Mouse (Mus musculus): ENCODE data around the gene Spata3.

DNA sequence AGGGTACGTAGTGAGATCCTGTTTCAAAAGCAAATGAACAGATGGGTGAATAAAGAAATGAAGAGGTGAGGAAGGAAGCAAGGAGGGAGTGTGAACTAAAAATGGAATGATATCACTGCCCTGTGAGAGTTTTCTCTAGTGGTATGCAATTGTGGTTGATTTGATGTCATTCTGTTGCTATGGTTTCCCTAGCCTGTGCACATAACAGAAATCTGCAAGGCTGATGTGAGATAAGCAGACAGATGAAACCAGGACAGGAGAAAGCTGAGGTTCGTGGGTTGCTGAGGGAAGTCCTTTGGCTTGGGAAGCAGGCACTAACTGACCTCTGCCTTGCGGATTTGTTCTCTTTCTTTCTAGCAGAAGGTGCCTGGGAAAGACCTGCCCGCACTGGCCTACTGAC, 31.6 kb downstream of the Spata3 start:
- TF ChIP-seq CTCF (IDR thresholded peaks at IDR 0.05; ENCODE audit: low read depth, low read length) (no peak), POLR2A (IDR thresholded peaks at IDR 0.05; ENCODE audit: borderline replicate concordance, low read depth, low read length) (no peak)

Data from bone marrow macrophage, adult 2 months (primary cell).